Mouse (Mus musculus): ENCODE data around the gene Sbf2.

The Sbf2 gene

DNA sequence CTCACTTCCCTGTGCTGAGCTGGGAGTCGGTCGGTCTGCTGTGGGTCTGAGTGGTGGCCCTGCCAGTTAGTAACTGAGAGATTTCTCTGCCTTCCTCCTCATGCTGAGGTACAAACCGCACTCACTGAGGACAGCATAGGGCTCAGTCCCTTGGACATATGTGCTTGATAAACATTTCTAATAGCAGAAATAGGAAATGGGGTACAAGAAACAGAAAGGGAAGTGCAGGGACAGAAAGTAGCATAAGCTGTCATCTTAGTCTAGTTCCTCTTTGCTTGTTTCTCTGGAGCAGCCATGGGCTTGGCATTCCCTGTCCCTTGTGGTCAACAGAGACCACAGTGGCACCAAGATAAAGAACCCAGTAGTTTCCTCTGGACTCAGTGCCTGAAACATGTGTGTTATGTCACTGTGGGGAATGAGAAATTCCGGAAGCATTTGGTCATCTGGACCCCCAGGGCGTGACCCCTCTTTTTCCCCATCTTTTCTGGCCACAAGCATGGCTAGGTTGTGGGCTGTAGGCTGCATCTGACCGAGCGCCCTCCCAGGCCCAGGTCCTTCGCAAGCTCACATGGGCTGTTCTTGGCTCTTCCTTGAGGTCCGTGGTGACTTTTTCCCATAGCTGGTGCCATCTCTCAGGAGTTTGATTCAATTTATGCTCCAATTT, 301.2 kb downstream of the Sbf2 start:
- DNase-seq (ENCODE audit: low spot score in 2 of 2), result no peak

DNA sequence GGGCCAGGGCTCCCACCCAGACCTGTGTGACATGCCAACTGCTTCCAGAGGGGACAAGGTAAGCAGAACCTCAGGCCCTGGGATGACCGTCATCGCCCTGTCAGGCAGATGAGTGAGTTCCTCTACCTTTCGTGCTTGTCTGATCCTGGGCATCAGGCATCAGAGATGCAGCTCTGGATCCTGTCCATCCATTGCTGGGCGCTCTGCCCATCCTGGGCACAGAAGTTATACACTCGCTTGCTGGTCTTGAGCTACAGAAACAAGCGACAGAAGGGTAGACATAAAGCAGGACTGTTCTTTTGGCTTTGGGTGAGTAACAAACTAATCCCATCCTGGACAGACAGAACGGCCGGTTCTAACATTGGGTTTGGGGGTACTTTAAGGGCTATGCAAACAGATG, 305.5 kb downstream of the Sbf2 start:
- no peak for DNase-seq (ENCODE audit: low spot score in 2 of 2)

DNA sequence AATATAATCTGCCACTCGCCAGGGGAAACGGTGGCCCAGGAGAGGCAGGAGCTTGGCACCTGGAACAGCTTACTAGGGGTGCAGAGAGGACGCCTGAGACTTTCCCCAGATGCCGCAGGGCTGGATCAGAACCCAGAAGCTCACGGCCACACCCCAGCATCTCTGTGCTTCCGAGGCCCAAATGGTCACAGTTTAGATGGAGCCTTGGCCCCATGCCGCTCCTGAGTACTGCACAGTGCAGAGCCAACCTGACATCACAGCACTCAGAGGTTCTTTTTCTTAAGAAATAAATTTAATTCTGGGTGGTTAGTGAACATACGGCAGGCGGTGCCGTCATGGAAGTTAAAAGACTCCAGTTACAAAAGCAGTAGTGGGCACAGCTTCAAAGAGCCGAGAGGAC, 307.0 kb downstream of the Sbf2 start:
- DNase-seq (ENCODE audit: low spot score in 2 of 2), result no peak

DNA sequence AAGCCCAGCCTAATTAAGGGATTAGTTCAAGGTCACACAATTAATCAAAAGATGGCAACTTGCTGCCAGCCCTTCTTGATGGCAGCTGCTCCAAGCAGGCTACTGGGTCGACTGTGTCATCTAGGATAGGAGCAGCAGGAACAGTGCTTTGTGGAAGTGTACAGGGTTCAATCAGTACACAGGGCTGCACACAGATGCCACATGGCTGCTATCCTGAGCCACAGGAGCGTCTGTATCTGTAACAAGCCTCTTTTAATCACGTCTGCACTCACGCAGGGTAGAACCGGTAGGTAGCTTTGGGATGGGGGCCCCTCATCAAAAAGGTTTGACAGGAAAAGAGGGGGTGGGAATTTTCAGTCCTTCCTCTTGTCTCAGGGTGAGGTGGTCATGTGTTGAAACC, 308.4 kb downstream of the Sbf2 start:
- no peak for DNase-seq (ENCODE audit: low spot score in 2 of 2)

DNA sequence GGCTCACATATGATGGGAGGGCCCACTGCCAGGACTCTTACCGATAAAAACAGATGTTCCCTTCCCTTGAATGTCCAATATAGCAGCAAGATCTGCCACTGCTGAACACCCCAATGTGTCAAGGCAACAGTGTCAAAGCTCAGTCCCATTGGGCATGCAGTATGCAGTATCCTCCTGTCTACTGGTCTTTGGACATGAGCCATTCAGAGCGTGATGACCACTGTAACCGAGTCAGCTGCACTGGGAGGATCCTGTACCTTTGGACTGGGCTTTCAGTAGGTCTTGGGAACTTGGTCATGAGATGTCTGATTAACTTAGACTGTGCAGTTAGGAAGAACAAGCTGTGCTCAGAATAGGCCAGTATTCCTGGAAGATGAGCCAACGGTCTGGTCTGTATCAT, 309.2 kb downstream of the Sbf2 start:
- DNase-seq (ENCODE audit: low spot score in 2 of 2), result no peak

DNA sequence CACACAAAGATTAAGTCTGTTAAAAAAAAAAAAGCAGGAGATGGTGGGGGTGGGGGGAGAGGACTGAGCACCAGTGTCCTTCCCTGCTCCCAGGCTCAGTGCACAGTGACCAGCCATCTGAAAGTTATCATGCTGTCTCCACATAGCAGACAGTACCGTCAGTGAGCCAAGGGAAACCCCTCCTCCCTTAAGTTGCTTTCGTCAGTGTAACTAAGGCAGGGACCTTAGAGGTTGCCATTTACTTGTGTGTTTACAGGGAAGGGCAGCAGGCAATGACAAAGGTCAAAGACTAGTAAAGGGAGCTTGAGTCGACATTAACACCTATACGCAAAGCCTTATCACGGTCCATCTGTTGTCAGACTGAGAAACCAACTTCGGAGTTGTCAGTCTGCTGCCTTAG, 311.8 kb downstream of the Sbf2 start:
- no peak for DNase-seq (ENCODE audit: low spot score in 2 of 2)

DNA sequence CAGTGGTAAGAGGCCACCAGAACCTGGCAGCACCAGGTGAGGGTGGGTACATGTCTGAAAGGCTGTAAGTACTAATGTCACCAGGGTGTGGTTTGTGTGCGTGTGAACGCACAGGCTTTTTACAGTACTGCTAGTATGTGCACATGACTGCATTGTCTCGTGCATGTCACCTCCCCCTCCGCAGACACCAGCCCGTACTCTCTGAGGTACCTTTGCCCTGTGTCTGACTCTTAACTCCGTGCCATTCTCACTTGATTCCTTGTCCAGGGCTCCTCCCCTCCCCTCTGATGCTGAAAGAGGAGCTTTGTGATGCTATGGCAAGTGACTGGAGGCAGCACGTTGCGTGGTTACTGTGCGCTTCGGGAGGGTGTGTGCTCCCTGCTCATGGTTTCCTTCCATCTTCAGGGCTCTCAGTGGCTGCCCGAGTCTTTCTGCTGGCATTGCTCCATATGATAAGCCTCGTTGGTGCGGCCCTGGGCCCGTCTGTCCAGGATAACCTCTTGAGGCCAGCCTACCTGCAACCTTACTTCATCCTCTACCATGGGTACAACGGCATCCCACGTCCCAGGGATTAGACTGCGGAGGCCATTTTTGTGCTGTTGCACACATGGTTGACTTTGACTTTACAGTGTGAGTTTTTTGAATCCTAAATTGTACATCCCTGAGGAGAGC, 315.8 kb downstream of the Sbf2 start:
- DNase-seq (ENCODE audit: low spot score in 2 of 2), result no peak

DNA sequence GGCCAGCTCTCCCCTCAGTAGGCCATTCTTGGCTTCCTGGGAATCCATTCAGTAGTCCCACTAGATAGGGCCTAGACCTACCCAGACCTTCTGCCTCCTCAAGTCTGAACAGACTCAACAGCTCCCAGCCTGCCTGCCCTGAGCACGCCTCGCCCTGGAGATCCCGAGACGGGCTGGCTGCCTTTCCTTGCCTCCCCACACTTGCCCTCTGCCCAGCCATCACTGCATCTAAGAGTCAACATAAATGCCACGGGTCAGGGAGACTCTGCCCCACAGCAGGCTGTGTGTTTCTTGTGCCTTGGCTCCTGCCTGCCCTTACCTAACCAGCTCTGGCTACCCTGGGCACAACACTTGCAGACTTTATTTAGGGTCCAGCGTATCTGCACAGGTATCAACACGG, 316.6 kb downstream of the Sbf2 start:
- peak; percentile 16 to 36 for DNase-seq (ENCODE audit: low spot score in 2 of 2)

DNA sequence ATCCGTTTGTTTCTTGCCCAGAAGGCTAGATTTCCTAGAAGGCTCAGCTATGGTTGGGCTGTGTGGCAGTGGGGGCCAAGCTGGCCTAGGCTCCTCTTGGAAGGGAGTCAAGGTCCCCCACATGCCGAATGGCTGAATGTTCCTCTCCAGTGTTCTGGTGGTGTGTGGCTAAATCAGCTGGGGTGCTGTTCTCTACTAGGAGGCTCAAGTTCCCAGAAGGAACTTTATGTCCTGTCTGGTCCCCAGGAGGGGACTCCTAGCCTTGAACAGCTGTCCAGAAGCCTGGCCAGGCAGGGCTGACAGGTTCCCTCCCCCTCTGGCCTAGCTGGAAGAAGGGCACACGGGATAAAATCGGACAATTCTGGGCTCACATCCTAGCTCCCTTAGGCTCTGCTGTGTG, 317.1 kb downstream of the Sbf2 start:
- peak in 1 of 2 experiments; percentile 23 for DNase-seq (ENCODE audit: low spot score in 2 of 2)

DNA sequence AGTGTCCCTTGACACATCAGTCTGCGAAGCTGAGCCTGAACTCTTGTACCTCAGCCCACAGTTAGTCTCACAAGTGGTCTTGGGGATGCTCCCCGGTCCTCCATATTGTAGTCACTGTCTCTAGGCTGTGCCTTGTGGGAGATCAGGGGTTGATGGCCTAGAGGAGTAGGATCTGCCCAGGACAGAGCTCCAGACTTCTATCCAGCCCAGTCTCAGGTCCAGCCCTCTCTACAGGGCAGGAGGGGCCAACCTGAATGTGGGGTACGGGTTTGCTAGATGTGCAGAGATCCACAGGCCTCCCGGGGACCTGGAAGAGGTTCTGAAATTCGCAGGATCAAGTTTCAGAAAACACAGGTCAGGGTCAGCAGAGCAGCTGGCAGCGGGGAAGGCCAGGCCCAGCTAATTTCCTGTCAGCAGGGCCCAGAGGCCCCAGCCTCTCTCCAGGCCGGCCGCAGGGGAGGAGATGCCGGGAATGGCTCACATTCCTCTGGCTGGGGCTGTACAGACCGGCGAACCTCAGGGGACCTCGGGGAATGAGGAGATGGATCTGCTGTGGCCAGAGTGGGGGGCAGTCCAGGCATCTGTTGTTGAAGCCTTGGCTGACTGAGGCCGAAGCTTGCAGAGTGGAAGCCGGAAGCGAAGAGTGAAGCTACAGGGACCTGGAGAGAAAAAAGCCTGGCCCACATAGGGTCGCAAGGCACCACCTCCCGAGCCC, 317.7 kb downstream of the Sbf2 start:
- peak in 1 of 2 experiments; percentile 67 for DNase-seq (ENCODE audit: low spot score in 2 of 2)

DNA sequence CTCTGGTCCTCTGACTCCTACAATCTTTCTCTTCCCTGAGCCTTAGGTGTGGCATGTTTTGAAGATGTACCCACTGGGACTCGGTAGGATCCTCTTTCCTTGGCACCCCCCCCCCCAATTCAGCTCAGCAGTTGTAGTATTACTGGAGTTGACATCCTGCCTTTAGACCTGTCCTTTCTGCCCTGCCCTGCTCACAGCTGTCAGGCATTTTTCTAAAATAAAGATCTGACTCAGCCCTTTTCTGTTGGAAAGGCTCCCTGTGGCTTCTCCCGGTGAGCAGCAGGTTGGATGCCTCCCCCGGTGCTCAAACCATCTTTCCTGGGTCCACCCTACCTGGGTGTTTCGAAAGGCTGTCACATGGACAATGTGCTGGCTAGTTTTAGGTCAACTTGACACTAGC, 325.1 kb downstream of the Sbf2 start:
- DNase-seq (ENCODE audit: low spot score in 2 of 2), result no peak

DNA sequence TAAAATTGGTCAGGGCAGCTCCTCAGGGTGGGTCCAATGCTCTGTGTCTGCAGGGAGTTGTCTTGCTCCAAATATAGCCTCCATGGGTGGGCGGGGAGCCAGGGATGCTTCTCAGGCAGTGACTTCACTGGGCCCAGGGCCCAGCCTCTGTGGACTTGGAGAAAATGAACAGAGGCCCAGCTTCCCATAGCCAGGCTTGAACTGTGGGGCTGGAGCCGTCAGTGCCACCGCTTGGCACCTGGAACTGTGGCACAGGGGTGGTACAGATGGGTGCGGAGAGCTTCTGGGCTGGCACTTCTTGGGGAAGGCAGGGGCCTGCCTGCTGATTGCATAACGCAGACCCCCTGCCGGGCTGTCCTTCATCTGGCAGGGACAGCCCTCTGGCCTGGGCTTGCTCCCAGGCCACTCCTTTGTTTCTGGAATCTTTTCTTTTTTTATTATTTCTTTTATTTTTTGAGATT, 326.0 kb downstream of the Sbf2 start:
- DNase-seq (ENCODE audit: low spot score in 2 of 2), result peak; percentile 68 to 79

DNA sequence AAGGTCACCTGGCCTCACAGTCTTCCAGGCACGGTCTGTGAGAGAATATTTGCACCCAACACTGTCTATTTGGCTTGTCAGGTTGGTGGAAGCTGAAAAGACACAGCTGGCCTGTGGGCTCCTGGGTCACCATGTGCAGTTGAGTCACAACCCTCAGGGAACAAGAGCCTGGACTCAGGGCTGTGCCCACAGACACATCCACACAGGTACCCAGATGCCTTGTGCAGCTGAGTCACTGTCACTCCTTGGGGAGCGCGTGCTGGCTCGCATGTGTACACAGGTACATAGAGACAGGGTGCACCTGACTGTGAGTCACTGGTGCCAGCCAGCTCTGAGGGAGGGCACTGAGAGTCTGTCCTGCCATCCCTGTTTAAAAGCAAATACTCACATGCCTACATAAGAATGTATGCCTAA, 326.5 kb downstream of the Sbf2 start:
- peak; percentile 57 to 77 for DNase-seq (ENCODE audit: low spot score in 2 of 2)

DNA sequence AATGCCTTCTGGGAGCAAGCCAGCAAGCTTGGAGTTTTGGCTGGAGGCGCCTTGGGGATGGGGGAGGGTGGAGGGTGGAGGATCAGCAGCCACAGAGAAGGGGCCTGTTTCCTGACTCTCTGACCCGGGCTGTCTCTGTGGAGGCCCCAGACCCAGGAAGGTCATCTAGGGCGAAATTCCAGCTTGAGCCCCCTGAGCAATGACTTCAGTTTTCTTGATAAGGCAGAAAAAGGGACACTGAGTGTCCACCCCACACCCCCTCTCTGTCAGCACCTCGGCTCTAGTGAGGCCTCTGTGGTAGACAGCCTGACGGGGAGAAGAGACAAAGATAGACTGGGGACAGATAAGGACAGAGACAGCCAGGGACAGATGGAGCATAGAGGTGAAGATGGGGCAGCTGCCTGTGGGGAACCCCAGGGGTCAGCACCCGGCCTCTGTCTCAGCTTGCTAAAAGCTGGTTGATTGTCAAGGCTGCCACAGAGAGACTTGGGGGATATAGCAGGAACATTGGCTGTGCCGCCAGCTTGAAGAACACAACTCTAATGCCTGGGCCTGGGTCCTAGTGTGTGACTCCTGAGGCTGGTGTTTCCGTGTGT, 327.1 kb downstream of the Sbf2 start:
- DNase-seq (ENCODE audit: low spot score in 2 of 2), result peak in 1 of 2 experiments; percentile 14

DNA sequence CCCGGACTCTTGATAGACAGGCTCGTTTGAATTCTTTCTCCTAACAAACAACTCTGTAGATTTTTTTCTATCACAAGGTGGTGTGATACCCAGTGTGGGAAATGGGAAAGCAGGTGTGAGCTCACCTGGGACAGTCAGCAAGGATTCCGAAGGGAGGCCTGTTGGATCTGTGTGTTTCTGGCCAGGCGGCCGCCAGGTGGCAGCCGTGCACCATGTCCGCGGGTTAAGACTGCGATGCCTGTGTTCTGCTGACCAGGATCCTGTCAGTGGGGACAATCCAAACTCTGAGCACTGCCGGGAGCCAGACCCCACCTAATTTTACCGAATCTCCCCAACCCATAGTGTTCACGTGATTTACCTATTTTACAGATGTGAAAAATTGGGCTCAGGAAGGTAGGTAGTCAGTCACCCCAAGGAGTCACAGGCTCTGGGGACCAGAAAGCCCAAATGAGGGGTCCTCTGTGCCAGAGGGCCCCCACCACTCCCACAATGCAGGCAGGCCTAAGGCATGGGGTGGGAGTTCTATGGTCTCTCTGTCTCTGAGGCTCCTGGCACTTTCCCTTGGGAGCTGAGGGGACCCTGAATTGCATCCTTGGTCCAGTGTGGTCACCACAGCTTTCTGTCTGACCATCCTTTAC, 327.8 kb downstream of the Sbf2 start:
- peak; percentile 81 to 84 for DNase-seq (ENCODE audit: low spot score in 2 of 2)

DNA sequence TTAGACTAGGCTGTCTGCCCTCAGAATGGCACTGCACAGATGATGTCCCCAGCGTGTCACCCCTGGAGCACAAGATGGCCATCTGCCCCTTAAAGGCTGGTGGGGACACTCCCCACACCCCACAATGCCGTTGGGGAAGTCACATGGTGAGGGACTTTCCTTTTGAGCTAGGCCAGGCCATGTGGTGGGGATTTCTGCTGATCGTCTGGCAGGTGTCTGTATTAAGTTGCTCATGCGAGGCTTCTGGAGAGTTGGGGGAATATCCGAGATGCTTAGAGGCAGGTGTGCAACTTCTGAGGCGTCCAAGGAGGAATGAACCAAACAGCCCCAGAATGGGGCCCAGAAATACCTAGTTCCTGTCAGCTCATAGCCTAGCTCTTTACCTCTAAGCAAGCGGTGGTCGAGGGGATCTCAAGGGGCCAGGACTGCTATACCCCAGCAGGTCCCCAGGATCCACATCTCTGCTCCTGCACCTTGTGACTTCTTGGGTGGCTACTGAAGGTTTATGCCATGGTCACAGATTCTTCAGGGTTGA, 328.5 kb downstream of the Sbf2 start:
- DNase-seq (ENCODE audit: low spot score in 2 of 2), result no peak

DNA sequence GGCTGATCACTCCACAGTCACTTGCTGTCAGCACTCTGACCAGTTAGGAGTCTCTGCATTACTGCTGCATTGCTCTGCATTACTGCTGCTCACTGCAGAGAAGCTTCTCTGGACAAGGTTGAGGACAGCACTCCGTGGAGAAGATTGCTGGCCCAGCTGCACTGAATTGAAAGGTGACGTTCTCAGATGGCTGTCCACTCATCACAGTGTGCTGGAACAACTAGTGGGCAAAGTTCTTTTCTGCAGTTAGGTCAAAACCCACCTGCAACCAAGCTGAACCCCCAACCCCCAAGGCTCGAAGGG, 328.9 kb downstream of the Sbf2 start:
- no peak for DNase-seq (ENCODE audit: low spot score in 2 of 2)

DNA sequence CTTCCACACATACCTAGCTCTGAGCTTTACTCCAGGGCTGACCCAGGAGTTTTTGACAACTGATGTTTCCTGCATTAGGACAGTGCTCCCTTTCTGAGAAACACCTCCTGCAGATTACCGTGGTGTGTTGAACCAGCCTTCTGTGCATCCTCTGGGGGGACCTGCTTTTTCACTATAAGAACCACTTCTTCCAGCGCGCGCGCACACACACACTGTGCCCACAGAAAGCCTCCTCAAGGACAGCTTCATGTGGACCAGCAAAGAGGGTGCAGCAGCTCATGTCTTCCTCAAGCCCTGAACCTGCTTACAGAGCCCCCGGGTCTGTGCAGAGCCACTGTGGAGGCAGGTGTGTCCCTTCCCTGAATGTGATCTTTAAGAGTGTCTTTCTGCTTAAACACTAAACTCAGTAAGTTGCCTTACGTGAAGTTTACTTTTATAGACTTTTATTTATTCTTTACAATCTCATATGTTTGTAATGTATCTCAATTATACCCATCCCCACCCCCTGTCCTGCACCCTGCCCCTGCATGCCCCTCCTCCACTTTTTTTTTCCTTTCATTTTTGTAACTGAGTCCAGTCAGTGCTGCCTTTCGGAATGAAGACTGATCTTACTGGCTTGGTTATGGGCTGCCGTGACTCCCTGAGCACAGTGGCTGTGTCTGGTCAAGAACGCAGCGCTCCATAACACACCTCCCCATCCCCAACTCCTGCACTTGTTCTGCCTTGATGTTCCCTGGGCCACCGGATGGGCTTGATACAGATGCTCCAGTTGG, 329.5 kb downstream of the Sbf2 start:
- DNase-seq (ENCODE audit: low spot score in 2 of 2), result no peak

DNA sequence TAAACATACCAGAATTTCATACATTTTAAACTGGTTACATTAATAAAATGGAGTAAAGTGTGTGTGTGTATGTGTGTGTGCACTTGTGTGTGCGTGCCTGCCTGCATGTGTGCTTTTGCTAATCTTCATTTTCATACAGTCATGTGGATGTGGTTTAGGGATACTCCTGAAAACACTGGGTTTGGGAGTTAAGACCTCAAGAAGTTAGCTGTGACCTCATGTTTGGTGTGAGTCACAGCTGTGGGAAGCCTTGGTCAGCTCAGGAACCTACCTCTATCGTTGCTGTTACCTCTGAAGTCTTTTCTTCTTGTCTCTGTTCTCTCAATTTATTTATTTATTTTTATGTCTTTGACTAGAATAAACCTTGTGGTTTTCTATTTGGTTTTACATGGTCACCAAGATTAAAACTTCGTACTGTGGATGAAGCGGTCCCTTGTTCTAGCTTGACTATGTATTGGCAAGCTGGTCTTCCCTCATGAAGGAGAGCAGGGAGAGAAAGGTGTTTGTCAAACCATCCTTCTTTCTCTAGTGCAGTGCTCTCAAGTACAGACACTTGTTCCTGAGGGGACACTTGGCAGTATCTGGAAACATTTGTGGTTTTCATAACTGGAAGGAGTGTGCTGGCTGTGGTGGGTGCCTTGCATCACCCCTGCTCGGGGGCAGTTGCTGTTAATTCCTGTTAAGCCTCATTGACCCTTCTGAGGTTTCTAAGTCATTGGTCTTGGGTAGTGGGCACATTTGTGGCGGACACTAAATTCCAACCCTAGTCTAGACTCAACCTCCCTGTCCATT, 331.0 kb downstream of the Sbf2 start:
- DNase-seq (ENCODE audit: low spot score in 2 of 2), result no peak

DNA sequence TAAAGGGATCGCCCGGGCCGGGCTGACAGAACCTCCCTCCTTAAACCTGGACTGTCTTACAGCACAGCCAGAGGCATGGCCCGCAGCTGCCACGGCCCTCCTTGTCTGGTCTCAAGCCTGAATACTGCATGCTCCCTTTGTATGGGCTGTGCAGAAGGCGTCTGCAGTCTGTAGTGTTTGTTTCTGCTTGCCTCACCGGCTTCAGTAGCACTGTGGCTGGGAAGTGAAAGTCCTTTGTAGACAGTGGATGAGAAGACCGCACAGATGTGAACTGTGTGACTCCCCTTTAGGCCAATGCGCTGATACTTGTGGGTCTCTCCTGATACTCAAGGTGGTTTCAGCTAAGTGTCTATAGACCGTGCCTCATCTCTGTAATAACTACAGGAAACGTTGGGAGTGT, 331.9 kb downstream of the Sbf2 start:
- no peak for DNase-seq (ENCODE audit: low spot score in 2 of 2)
